Mouse (Mus musculus) midbrain, embryonic 12.5 days (tissue): Measurements from ENCODE around the gene Galnt10. TPM values are rescaled to one million over a fixed set of nuclear protein-coding genes. Genes with fewer than 3 reads are reported as not detected.
A peak's percentile ranks its signal among the peaks of the same experiment; 100 is the strongest.

Experiments used
- ATAC-seq: fragments of 200-750 bp; cut with Nextera tagmentation; 2 replicates; pipeline ENCODE4 v1.8.0; 2017; ENCODE audit warnings: low read depth, moderate TSS enrichment, moderate library complexity; ENCODE audit not compliant: low FRiP score
- H3K27ac ChIP-seq: fragments of 300-500 bp; sonication (generic); replicated peaks from 2 replicates; pipeline ENCODE4 v1.5.1; 2016; ENCODE audit warnings: mild to moderate bottlenecking
- H3K27me3 ChIP-seq: fragments of 300-500 bp; sonication (generic); 2 replicates; pipeline ENCODE4 v1.6.1; 2016; ENCODE audit warnings: mild to moderate bottlenecking
- H3K36me3 ChIP-seq: fragments of 300-500 bp; sonication (generic); 2 replicates; pipeline ENCODE4 v1.6.1; 2016
- H3K4me1 ChIP-seq: fragments of 300-500 bp; sonication (generic); 2 replicates; pipeline ENCODE4 v1.6.1; 2016
- H3K4me2 ChIP-seq: fragments of 300-500 bp; sonication (generic); replicated peaks from 2 replicates; pipeline ENCODE4 v1.6.1; 2016; ENCODE audit warnings: mild to moderate bottlenecking, moderate library complexity
- H3K4me3 ChIP-seq: fragments of 300-500 bp; sonication (generic); 2 replicates; pipeline ENCODE4 v1.5.1; 2016; ENCODE audit warnings: mild to moderate bottlenecking
- H3K9ac ChIP-seq: fragments of 300-500 bp; sonication (generic); replicated peaks from 2 replicates; pipeline ENCODE4 v1.6.1; 2016; ENCODE audit warnings: mild to moderate bottlenecking, moderate library complexity
- H3K9me3 ChIP-seq: fragments of 300-500 bp; sonication (generic); 2 replicates; pipeline ENCODE4 v1.6.1; 2016; ENCODE audit warnings: mild to moderate bottlenecking
- WGBS: fragments of 180-500 bp; shearing (Covaris S2); methylation state at CpG from one replicate; pipeline ENCODE4 v1.1.7; 2016; 5-methylcytosine and 5-hydroxymethylcytosine counted together
- polyA plus RNA-seq: library from polyadenylated mRNA; unstranded; fragments of >200 nt; fragmentation: Nextera tagmentation; extraction: Ambion mirVana; gene quantifications from 2 replicates; pipeline ENCODE4 v1.2.1, GENCODE M21; 2016

The Galnt10 gene
- polyA plus RNA-seq, 1 experiment from 2014 or later: 26.6 TPM

DNA sequence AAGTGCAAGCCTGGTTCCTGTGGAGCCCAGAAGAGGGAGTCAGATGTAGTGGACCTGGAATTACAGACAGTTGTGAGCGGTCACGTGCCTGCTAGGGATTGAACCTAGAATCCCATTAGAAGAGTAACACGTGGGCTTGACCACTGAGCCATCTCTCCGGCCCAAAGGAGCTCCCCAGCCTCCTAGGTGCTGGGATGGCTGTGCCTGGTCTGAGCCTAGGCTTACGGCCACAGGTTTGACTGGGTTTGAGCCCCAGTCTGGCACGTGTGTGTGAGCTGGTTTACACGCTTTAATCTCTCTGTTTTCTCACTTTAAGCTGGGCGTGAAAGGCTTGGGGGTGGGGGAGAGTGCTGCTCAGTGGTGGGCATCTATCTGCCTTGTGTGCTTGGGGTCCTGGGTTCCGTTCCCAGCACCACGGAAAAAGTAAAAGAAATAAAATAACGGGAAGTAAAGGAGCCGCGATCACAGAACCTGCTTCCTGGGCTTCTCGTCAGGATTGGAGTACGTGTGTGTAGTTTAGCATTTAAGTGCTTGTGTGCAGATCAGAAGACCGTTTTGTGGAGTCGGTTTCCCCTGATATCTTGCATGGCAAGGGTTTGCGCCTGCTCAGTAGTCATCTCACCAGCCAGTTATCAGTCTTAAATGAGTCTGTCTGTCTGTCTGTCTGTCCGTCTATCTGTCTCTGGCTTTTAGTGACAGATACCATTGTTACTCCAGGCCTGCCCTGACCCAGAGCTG is 16.4 kb downstream of the Galnt10 start:
- Histone ChIP-seq H3K4me2 (no peak overlapping the region), H3K27me3 (no peaks in the 10 kb centered on the region), H3K36me3 (no peaks in the 10 kb centered on the region), H3K9me3 (no peaks in the 10 kb centered on the region), H3K4me3 (no peak overlapping the region), H3K9ac (no peak overlapping the region), H3K27ac (no peak overlapping the region), H3K4me1 (peaks cover 10% of the 10 kb centered on the region)
- ATAC-seq: no peak
- WGBS: 92% methylated on average over 19 of the region's 19 CpGs

DNA sequence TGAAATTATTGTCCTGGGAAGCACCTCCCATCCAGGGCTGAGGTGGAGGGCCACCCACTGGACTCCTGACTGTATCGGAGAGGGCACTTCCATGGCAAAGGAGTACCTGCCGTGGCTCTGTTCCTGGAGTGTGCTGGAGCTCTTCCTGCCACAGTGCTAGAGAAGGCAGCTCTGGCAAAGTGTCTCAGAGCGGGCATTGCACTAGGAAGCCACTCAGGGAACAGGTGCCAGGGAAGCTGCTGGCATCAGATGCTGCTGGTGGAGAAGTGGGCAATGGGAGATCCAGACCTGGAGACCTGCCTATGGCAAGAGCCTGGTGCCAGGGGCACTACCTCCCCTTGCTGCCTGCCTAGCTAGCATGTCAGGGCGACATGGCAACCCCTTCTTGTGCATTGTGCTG is 17.0 kb downstream of the Galnt10 start:
- Histone ChIP-seq H3K36me3 (no peaks in the 10 kb centered on the region), H3K27me3 (no peaks in the 10 kb centered on the region), H3K9ac (no peak overlapping the region), H3K4me3 (no peak overlapping the region), H3K4me2 (no peak overlapping the region), H3K4me1 (peaks cover 5% of the 10 kb centered on the region), H3K9me3 (no peaks in the 10 kb centered on the region), H3K27ac (no peak overlapping the region)
- WGBS: 82% methylated on average over 4 of the region's 4 CpGs
- no peak for ATAC-seq

DNA sequence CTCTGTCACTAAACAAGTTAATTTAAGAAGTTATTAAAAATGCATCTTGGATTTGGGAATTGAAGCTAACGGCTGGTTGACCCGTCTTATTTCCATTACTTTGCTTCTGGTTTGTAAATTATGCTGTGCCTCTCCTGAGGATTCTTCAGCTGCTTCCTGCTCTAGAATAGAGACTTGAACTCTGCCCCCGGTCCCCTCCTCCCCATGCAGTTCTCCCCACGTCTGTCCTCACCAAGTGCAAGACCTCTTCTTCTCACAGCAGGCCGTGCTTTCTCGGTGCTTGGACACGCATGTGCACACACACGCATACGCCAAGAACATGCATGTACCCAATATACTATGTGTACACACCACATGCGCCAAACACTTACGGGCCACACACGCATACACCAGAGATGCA is 18.0 kb downstream of the Galnt10 start:
- no peak overlapping the region for H3K9ac ChIP-seq
- H3K4me3 ChIP-seq: no peak overlapping the region
- H3K9me3 ChIP-seq: no peaks in the 10 kb centered on the region
- ATAC-seq: no peak
- WGBS: 83% methylated on average over 12 of the region's 12 CpGs
- H3K4me1 ChIP-seq: peaks cover 5% of the 10 kb centered on the region
- H3K36me3 ChIP-seq: no peaks in the 10 kb centered on the region
- H3K27ac ChIP-seq: no peak overlapping the region
- H3K27me3 ChIP-seq: no peaks in the 10 kb centered on the region
- no peak overlapping the region for H3K4me2 ChIP-seq

DNA sequence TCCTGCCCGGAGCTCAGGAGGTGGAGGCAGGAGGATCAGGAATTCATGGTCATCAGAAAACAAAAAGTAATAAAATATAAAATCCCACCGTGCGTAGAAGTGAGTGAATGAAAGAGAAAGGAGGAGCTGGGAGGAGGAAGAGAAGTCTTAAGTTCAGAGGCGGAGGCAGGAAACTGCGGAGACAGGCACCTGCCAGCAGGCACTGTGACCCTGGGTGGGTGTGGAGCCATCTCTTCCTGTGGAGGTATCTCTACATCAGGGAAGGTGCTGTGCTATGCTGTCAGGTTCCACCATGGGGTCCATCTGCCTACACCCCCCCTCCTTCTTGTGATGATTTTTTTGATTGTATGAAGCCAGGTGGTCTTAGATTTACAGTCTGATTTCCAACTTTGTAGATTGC is 19.5 kb downstream of the Galnt10 start:
- no peak overlapping the region for H3K27ac ChIP-seq
- H3K4me3 ChIP-seq: no peak overlapping the region
- no peaks in the 10 kb centered on the region for H3K9me3 ChIP-seq
- 83% methylated on average over 5 of the region's 5 CpGs for WGBS
- peaks cover 5% of the 10 kb centered on the region for H3K4me1 ChIP-seq
- ATAC-seq: no peak
- H3K4me2 ChIP-seq: no peak overlapping the region
- H3K36me3 ChIP-seq: no peaks in the 10 kb centered on the region
- no peaks in the 10 kb centered on the region for H3K27me3 ChIP-seq
- no peak overlapping the region for H3K9ac ChIP-seq

DNA sequence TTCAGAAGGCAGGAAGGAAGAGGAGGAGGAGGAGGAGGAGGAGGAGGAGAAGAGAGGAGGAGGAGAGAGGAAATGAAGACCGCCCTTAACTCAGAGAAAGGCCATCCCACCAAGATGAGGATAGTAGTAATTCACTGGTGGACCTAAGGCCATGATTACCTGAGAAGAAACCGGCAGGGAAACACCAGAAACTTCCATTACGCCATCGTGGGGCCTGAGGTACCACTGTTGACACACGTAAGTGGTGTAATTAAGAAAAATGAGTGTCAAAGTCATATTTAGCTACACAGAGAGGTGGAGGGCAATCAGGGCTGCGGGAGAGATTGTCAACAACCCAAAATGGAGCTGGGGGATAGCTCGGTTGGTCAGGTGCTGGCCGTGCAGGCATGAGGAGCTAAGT is 23.0 kb downstream of the Galnt10 start:
- H3K9ac ChIP-seq: no peak overlapping the region
- H3K27me3 ChIP-seq: no peaks in the 10 kb centered on the region; the same call in 1 of the 2 replicates
- H3K36me3 ChIP-seq: no peaks in the 10 kb centered on the region
- WGBS: 94% methylated on average over 8 of the region's 8 CpGs
- H3K4me3 ChIP-seq: no peak overlapping the region
- H3K27ac ChIP-seq: no peak overlapping the region
- H3K4me1 ChIP-seq: peaks cover 12% of the 10 kb centered on the region
- H3K9me3 ChIP-seq: no peaks in the 10 kb centered on the region
- H3K4me2 ChIP-seq: no peak overlapping the region
- no peak for ATAC-seq

DNA sequence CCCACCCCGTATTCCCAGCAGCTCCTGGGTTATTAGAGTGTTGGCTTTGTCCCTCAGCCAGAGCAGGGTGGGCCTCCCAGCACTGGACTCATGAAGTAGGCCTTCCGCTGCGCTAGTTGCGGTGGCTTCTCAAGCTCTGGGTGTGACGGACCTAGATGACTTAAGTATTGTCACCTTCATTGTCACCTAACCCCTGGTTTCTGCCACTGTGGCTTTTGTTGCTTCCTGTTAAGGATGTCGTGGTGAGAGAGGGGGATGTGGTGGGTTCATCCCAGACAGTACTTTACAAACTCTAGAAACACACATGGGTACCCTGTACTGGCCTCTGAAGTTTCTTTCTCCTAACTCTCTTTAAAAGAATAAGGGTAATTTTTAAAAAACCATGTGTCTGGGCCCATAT is 24.3 kb downstream of the Galnt10 start:
- no peaks in the 10 kb centered on the region; the same call in 1 of the 2 replicates for H3K27me3 ChIP-seq
- H3K4me2 ChIP-seq: no peak overlapping the region
- 79% methylated on average over 6 of the region's 6 CpGs for WGBS
- H3K36me3 ChIP-seq: no peaks in the 10 kb centered on the region
- H3K9ac ChIP-seq: no peak overlapping the region
- peaks cover 12% of the 10 kb centered on the region for H3K4me1 ChIP-seq
- H3K4me3 ChIP-seq: no peak overlapping the region
- H3K9me3 ChIP-seq: no peaks in the 10 kb centered on the region
- H3K27ac ChIP-seq: no peak overlapping the region
- no peak for ATAC-seq

DNA sequence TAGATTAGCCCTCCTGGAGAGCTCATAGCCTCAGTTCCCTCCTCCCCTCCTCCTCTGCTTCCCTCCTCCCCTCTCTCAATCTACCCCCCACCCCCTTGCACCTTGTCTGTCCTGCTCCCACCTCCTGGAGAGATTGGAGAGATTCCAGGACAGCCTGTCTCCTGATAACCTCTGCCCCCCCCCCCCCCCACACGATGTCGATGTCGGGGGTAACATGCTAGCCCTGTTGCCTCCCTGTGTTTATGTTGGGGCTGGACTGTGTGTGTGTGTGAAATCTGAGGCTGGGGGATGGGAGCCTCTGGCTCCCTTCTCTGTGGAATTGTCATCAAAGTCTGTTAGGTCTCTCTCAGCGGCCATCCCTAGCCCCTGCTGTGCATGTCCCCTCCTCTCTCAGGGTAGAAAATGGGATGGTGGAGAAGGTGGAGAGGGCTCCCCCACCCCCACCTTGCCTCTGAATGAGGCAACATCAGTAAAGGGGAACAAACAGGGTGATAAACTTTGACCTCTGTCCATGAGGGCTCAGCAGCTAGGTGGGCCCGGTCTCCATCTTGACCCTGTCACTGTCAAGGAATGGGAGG is 26.0 kb downstream of the Galnt10 start:
- ATAC-seq: no peak
- WGBS: 13% methylated on average over 5 of the region's 5 CpGs
- Histone ChIP-seq H3K4me2 (no peak overlapping the region), H3K27ac (no peak overlapping the region), H3K9me3 (no peaks in the 10 kb centered on the region), H3K27me3 (no peaks in the 10 kb centered on the region; the same call in 1 of the 2 replicates), H3K4me1 (peaks cover 12% of the 10 kb centered on the region), H3K36me3 (no peaks in the 10 kb centered on the region), H3K4me3 (no peak overlapping the region), H3K9ac (no peak overlapping the region)

DNA sequence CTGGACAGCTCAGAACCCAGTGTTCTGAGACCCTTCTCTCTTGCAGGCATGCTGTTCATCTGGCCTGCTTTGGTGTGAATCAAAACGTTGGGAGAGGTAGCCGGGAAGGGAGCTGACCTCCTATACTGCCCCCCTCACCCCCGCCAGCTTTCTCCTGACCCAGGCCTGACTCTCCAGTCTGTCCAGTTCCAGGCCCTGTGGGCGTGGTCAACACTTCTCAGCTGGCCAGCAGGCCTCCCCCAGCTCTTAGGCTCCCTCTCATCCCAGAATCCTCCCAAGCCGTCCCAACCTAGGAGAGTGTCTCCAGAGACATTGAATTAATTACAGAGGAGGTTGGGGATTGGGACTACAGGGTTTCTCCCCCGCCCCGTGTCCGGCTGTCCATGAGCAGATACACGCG is 26.6 kb downstream of the Galnt10 start:
- H3K4me3 ChIP-seq: no peak overlapping the region
- no peak for ATAC-seq
- H3K36me3 ChIP-seq: no peaks in the 10 kb centered on the region
- no peak overlapping the region for H3K27ac ChIP-seq
- no peak overlapping the region for H3K4me2 ChIP-seq
- no peak overlapping the region for H3K9ac ChIP-seq
- H3K9me3 ChIP-seq: no peaks in the 10 kb centered on the region
- H3K4me1 ChIP-seq: peaks cover 12% of the 10 kb centered on the region
- no peaks in the 10 kb centered on the region; the same call in 1 of the 2 replicates for H3K27me3 ChIP-seq
- WGBS: 55% methylated on average over 10 of the region's 10 CpGs

DNA sequence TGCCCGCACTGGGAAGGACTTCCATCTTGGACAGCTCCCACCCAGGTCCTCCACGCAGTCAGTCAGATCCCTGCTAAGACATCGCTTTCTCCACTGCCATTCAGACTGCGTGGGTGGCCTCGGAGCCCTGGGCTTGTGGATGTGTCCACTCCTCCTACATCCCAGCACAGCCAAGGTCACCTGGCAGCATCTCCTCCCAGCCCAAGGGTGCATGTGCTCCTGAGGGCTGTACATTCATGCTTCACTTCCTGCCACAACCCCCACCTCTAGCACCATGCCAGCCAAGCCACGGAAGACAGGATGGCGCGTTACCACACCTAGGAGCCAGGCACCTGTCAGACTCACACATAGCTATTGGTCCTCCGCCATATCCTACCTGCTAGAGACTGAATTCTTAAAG is 27.8 kb downstream of the Galnt10 start:
- Histone ChIP-seq H3K27ac (no peak overlapping the region), H3K4me2 (no peak overlapping the region), H3K36me3 (no peaks in the 10 kb centered on the region), H3K9ac (no peak overlapping the region), H3K4me3 (no peak overlapping the region), H3K9me3 (no peaks in the 10 kb centered on the region), H3K4me1 (peaks cover 12% of the 10 kb centered on the region), H3K27me3 (no peaks in the 10 kb centered on the region; the same call in 1 of the 2 replicates)
- no peak for ATAC-seq
- WGBS: 89% methylated on average over 9 of the region's 9 CpGs

DNA sequence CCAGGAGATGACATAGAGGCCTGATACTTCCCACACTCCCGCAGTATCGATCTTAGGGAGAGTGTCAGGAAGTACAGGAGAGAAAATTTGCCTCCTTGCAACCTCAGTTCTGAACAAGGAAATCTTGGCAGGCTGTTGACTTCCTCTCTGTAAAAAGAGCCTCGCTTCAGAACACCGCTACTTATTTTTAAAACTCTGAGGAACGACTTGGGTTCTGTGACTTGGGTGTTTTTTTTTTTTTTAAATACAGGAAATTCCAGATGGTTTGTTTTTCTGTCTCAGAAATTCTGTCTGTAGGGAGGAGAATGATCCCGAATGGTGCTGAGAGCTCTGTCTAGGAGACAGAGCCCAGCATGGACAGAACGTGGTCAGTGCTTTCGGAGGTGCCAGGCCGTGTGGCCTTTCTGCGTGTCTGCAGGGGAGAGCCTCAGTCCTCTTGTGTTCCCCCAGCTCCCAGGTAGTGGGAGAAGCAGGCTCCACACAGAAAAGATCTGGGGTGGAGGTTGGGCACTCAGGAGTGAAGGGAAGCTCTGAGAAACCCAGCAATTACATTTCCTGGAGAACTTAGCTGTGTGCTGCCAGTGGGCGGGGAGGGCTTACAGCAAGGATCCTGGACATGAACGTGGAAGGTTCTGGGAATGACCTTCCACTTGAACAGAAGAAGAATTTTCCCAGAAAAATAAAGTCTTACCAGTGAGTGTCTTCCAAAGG is 28.9 kb downstream of the Galnt10 start:
- H3K36me3 ChIP-seq: no peaks in the 10 kb centered on the region
- H3K9ac ChIP-seq: no peak overlapping the region
- ATAC-seq: no peak
- WGBS: 81% methylated on average over 12 of the region's 12 CpGs
- H3K4me1 ChIP-seq: peaks cover 12% of the 10 kb centered on the region
- 0 out of 2 replicates have a peak overlapping the region, but pooled peaks have one; percentile 27 for H3K27ac ChIP-seq
- no peak overlapping the region for H3K4me3 ChIP-seq
- H3K9me3 ChIP-seq: no peaks in the 10 kb centered on the region
- no peak overlapping the region for H3K4me2 ChIP-seq
- no peaks in the 10 kb centered on the region; the same call in 1 of the 2 replicates for H3K27me3 ChIP-seq

DNA sequence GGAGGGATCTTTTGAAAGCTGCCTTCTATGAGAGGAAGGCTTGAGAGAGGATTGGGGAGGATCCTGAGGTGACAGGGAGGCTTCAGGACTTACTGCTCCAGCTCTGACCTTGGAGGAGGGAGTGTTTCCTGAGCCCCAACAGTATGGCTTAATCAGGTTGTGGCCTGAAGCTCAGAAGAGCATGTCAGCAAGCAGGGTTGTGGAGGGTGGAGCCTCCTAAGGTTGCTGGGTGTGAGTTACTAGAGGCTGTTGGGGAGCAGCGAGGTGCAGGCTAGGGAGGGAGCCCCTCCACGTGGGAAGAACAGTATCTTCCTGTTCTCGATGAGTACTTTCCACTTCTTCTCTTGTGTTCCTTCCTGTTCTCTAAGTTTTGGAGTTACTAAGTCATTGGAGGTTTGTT is 32.0 kb downstream of the Galnt10 start:
- ATAC-seq: no peak
- Histone ChIP-seq H3K4me2 (no peak overlapping the region), H3K36me3 (no peaks in the 10 kb centered on the region), H3K9ac (no peak overlapping the region), H3K9me3 (no peaks in the 10 kb centered on the region), H3K27me3 (no peaks in the 10 kb centered on the region; the same call in 1 of the 2 replicates), H3K4me3 (no peak overlapping the region), H3K27ac (no peak overlapping the region), H3K4me1 (peaks cover 11% of the 10 kb centered on the region)
- 77% methylated on average over 3 of the region's 3 CpGs for WGBS

DNA sequence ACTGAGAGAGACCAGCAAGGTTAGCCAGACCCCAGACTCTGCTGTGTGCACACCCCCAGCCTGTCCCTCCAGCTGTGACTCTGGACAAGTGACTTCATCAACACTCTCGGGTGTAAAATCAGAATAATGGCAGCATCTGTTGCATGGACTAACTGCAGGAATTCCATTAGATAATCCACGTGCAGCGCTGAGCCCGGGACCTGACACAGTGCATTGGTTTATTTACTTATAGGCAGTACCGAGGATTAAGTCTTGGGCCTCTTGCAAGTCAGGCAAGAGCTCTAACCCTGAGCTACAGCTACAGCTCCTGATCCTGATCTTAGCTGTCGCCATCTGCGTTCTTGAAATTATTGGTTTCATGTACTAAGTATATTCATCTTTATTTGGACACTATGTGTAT is 37.3 kb downstream of the Galnt10 start:
- no peak overlapping the region for H3K4me2 ChIP-seq
- ATAC-seq: peak; percentile 53
- no peak overlapping the region for H3K9ac ChIP-seq
- no peak overlapping the region for H3K4me3 ChIP-seq
- H3K9me3 ChIP-seq: no peaks in the 10 kb centered on the region
- H3K27me3 ChIP-seq: peaks cover 12% of the 10 kb centered on the region; the same call in 1 of the 2 replicates
- WGBS: 26% methylated on average over 7 of the region's 7 CpGs
- H3K36me3 ChIP-seq: no peaks in the 10 kb centered on the region
- H3K27ac ChIP-seq: no peak overlapping the region
- peaks cover 35% of the 10 kb centered on the region for H3K4me1 ChIP-seq
